Mouse (Mus musculus): Measurements from ENCODE around the gene Nphs2. TPM values are rescaled to one million over a fixed set of nuclear protein-coding genes. Genes with fewer than 3 reads are reported as not detected.
A peak's percentile ranks its signal among the peaks of the same experiment; 100 is the strongest.

Nphs2 gene
- polyA plus RNA-seq, 1 experiment from 2014 or later = 64.3 TPM

DNA sequence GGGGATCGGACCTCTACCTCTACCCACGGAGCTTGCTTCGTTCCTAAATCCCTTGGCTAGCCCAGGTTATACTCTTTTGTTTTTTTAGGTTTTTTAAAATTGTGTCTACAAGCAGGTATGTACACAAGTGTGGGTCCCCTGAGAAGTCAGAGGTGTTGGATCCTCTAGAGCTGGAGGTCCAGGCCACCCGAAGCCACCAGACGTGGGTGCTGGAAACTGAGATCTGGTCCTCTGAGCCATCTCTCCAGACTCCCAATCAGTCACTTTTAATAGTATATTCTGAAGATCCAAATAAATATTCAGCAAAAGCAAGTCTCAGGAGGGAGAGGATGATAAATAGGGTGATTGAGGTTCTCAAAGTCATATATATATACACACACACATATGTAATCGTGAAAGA lies 20.5 kb upstream of the Nphs2 start:
- Histone ChIP-seq H3K4me1 (replicated peaks; ENCODE audit: insufficient read depth, low read length) (no peaks in the 10 kb centered on the region), H3K4me3 (replicated peaks; ENCODE audit: low read depth, low read length) (no peak overlapping the region), H3K9ac (ENCODE audit: low read depth, low read length) (no peak overlapping the region), H3K9me3 (replicated peaks; ENCODE audit: low read length) (no peaks in the 10 kb centered on the region), H3K4me2 (ENCODE audit: low read length) (no peak overlapping the region), H3K27me3 (ENCODE audit: insufficient read depth, low read length) (no peaks in the 10 kb centered on the region), H3K36me3 (ENCODE audit: insufficient read depth, low read length) (no peaks in the 10 kb centered on the region), H3K27ac (no peak overlapping the region)
- WGBS = 94% methylated on average over 6 of the region's 6 CpGs
- TF ChIP-seq CTCF (IDR thresholded peaks at IDR 0.05; ENCODE audit: low read depth) = no peak
- no peak for ATAC-seq (replicated peaks; ENCODE audit: low FRiP score, low read depth)
- no peak for DNase-seq (ENCODE audit: low spot score)

DNA sequence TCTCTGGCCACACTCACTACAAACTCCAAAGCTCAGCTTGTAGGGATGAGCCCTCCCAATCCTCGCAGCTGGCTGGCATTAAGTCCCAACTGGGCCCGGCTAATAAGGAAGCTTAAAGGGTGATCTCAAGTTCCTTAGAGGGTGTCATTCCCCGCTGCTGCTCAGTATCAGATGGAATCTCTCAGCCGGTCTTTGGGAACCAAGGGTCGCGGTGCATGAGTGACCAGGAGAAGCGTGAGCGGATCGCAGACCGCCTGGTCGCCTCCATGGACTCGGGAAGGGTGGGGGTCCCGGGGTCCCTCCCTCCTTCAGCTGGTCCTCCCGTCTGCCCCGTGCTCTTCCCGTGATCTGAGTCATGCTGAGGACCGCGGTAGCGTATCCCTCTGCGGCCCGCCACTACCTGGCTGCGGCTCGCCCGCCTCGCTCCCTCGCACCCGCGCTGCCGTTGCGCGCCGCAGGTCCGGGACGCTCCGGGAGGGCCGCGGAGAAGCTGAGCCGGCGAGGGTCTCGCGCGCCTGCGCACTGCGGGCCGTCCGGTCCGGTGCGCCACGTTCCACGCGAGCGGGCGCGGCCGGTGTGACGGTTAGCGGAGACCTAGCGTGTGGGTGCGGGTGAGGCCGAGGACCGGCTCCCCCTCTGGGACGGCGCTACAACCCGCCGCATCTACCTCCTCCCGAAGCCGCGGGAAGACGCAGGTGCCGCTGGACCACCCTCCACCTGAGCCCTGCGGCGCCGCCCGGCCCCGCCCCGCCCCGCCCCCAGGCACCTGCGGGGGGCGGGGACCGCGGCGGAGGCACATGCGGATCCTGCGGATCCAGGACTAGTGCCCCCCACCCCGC lies 7.4 kb upstream of the Nphs2 start, which contains the start of gene Tdrd5:
Gene Tdrd5 (minus strand): TSS at position 754 of the 839 bp plus-strand sequence.
- peak; percentile 68 for ATAC-seq (replicated peaks; ENCODE audit: low FRiP score, low read depth)
- under 1% methylated on average over 74 of the region's 85 CpGs for WGBS
- no peak for TF ChIP-seq CTCF (IDR thresholded peaks at IDR 0.05; ENCODE audit: low read depth)
- no peaks in the 10 kb centered on the region for H3K9me3 ChIP-seq (replicated peaks; ENCODE audit: low read length)
- peak; percentile 58 for DNase-seq (ENCODE audit: low spot score)
- no peaks in the 10 kb centered on the region for H3K36me3 ChIP-seq (ENCODE audit: insufficient read depth, low read length)
- H3K4me2 ChIP-seq (ENCODE audit: low read length) = peak within 1 kb of the TSS; percentile 97
- peaks cover 12% of the 10 kb centered on the region for H3K27me3 ChIP-seq (ENCODE audit: insufficient read depth, low read length)
- peaks cover 5% of the 10 kb centered on the region; the same call in 1 of the 2 replicates for H3K4me1 ChIP-seq (replicated peaks; ENCODE audit: insufficient read depth, low read length)
- peak within 1 kb of the TSS; percentile 22; the same call in 1 of the 2 replicates for H3K27ac ChIP-seq
- H3K9ac ChIP-seq (ENCODE audit: low read depth, low read length) = peak within 1 kb of the TSS; percentile 56
- H3K4me3 ChIP-seq (replicated peaks; ENCODE audit: low read depth, low read length) = peak within 1 kb of the TSS; percentile 64

GRCm38 (mm10) chr1:156308595-156308994 lies 1.9 kb upstream of the Nphs2 start:
- peaks cover 16% of the 10 kb centered on the region for H3K27me3 ChIP-seq (ENCODE audit: insufficient read depth, low read length)
- H3K4me1 ChIP-seq (replicated peaks; ENCODE audit: insufficient read depth, low read length) = no peaks in the 10 kb centered on the region; the same call in 1 of the 2 replicates
- no peak for TF ChIP-seq CTCF (IDR thresholded peaks at IDR 0.05; ENCODE audit: low read depth)
- no peak overlapping the region for H3K9ac ChIP-seq (ENCODE audit: low read depth, low read length)
- H3K4me2 ChIP-seq (ENCODE audit: low read length) = no peak overlapping the region
- ATAC-seq (replicated peaks; ENCODE audit: low FRiP score, low read depth) (no peak), DNase-seq (ENCODE audit: low spot score) (no peak)
- WGBS = 62% methylated on average over 1 of the region's 1 CpGs
- no peak overlapping the region for H3K4me3 ChIP-seq (replicated peaks; ENCODE audit: low read depth, low read length)
- no peaks in the 10 kb centered on the region for H3K36me3 ChIP-seq (ENCODE audit: insufficient read depth, low read length)
- no peaks in the 10 kb centered on the region for H3K9me3 ChIP-seq (replicated peaks; ENCODE audit: low read length)
- H3K27ac ChIP-seq = no peak overlapping the region

GRCm38 (mm10) chr1:156323126-156323525 lies 12.6 kb downstream of the Nphs2 start:
- 83% methylated on average over 9 of the region's 9 CpGs for WGBS
- TF ChIP-seq CTCF (IDR thresholded peaks at IDR 0.05; ENCODE audit: low read depth) = no peak
- no peaks in the 10 kb centered on the region for H3K27me3 ChIP-seq (ENCODE audit: insufficient read depth, low read length)
- no peak overlapping the region for H3K4me2 ChIP-seq (ENCODE audit: low read length)
- DNase-seq (ENCODE audit: low spot score) = no peak
- no peak for ATAC-seq (replicated peaks; ENCODE audit: low FRiP score, low read depth)
- H3K27ac ChIP-seq = no peak overlapping the region
- H3K9ac ChIP-seq (ENCODE audit: low read depth, low read length) = no peak overlapping the region
- H3K36me3 ChIP-seq (ENCODE audit: insufficient read depth, low read length) = no peaks in the 10 kb centered on the region
- H3K4me3 ChIP-seq (replicated peaks; ENCODE audit: low read depth, low read length) = no peak overlapping the region
- no peaks in the 10 kb centered on the region for H3K9me3 ChIP-seq (replicated peaks; ENCODE audit: low read length)
- no peaks in the 10 kb centered on the region for H3K4me1 ChIP-seq (replicated peaks; ENCODE audit: insufficient read depth, low read length)

DNA sequence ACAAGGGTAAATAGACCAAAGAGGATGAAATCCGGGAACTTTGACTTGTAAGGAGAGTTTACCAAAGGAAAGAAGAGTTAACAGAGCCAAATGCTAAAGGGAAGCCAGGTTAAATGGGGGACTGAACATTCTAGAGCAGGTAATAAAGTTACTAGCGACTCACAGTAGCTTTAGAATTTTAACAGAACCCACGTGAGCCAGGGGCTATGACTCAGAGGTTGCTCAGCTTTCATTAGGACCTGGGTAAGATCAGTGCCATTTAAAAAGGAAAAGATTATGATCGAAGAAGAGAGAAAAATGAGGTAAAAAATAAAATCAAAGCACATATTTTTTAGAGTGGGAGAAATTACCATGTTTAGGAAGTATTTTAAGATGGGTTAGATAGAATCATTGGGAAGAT lies 30.3 kb downstream of the Nphs2 start:
- H3K9me3 ChIP-seq (replicated peaks; ENCODE audit: low read length) = no peaks in the 10 kb centered on the region
- no peak for ATAC-seq (replicated peaks; ENCODE audit: low FRiP score, low read depth)
- no peaks in the 10 kb centered on the region for H3K4me1 ChIP-seq (replicated peaks; ENCODE audit: insufficient read depth, low read length)
- no peaks in the 10 kb centered on the region for H3K27me3 ChIP-seq (ENCODE audit: insufficient read depth, low read length)
- no peaks in the 10 kb centered on the region for H3K36me3 ChIP-seq (ENCODE audit: insufficient read depth, low read length)
- H3K9ac ChIP-seq (ENCODE audit: low read depth, low read length) = no peak overlapping the region
- no peak overlapping the region for H3K4me2 ChIP-seq (ENCODE audit: low read length)
- no peak for DNase-seq (ENCODE audit: low spot score)
- H3K4me3 ChIP-seq (replicated peaks; ENCODE audit: low read depth, low read length) = no peak overlapping the region
- H3K27ac ChIP-seq = no peak overlapping the region
- no peak for TF ChIP-seq CTCF (IDR thresholded peaks at IDR 0.05; ENCODE audit: low read depth)
- 58% methylated on average over 4 of the region's 4 CpGs for WGBS

DNA sequence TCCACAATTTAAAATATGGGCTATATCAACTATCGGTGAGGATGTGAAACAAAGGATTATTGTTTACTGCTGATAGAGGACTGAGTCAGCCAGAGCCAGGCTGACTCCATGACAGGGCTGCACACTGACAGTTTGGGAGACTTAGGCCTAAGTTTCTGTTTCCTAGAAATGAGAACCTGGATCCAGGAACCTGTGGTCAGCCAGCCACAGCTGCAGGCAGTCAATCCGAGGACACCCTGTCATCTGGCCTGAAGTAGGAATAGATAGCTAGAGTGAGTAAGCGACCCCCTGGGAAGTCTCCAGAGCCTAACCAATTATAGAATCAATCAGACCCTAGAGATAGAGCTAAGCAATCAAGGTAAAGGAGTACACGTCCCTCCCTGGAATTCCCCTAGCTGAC lies 33.9 kb downstream of the Nphs2 start:
- no peaks in the 10 kb centered on the region for H3K4me1 ChIP-seq (replicated peaks; ENCODE audit: insufficient read depth, low read length)
- no peak for TF ChIP-seq CTCF (IDR thresholded peaks at IDR 0.05; ENCODE audit: low read depth)
- ATAC-seq (replicated peaks; ENCODE audit: low FRiP score, low read depth) = no peak
- H3K4me3 ChIP-seq (replicated peaks; ENCODE audit: low read depth, low read length) = no peak overlapping the region
- H3K27me3 ChIP-seq (ENCODE audit: insufficient read depth, low read length) = no peaks in the 10 kb centered on the region
- no peaks in the 10 kb centered on the region for H3K9me3 ChIP-seq (replicated peaks; ENCODE audit: low read length)
- H3K36me3 ChIP-seq (ENCODE audit: insufficient read depth, low read length) = no peaks in the 10 kb centered on the region
- no peak overlapping the region for H3K27ac ChIP-seq
- no peak overlapping the region for H3K4me2 ChIP-seq (ENCODE audit: low read length)
- DNase-seq (ENCODE audit: low spot score) = no peak
- no peak overlapping the region for H3K9ac ChIP-seq (ENCODE audit: low read depth, low read length)
- WGBS = 60% methylated on average over 4 of the region's 4 CpGs

Data from kidney, postnatal 0 days (tissue).